Mouse (Mus musculus) 3134 (cell line): Measurements from ENCODE around the gene Gh.
"Not testable (repeated sequence)": the region's sequence is repeated elsewhere in the genome, so short reads cannot be mapped to it uniquely, and the experiment has no call there.

Experiments
- DNase-seq: peaks from one replicate; pipeline ENCODE4 v3.0.0-alpha.2; 2011; ENCODE audit warnings: low spot score; ENCODE audit not compliant: insufficient read length; ENCODE audit errors: extremely low read depth

The Gh gene

GRCm38 (mm10) chr11:106301765-106302164 is at the start of gene Gh:
Gh (minus strand) TSS chr11:106301865.
- no peak for DNase-seq

GRCm38 (mm10) chr11:106351253-106351652 is 49.6 kb upstream of the Gh start:
- no peak for DNase-seq

GRCm38 (mm10) chr11:106350853-106351252 is 49.2 kb upstream of the Gh start:
- DNase-seq, result peak; percentile 55

- no peak for DNase-seq
Observed at GRCm38 (mm10) chr11:106349772-106350171, 48.1 kb upstream of the Gh start.

- no peak for DNase-seq
Observed at GRCm38 (mm10) chr11:106344910-106345309, 43.2 kb upstream of the Gh start.

GRCm38 (mm10) chr11:106340990-106341520 is 39.4 kb upstream of the Gh start:
- no peak for DNase-seq

- not testable (repeated sequence) for DNase-seq
Observed at GRCm38 (mm10) chr11:106339323-106339722, 37.7 kb upstream of the Gh start.

GRCm38 (mm10) chr11:106338870-106339269 is 37.2 kb upstream of the Gh start:
- no peak for DNase-seq

GRCm38 (mm10) chr11:106338029-106338428 is 36.4 kb upstream of the Gh start:
- DNase-seq, result no peak

GRCm38 (mm10) chr11:106334066-106334465 is 32.4 kb upstream of the Gh start:
- DNase-seq, result no peak

GRCm38 (mm10) chr11:106332458-106332857 is 30.8 kb upstream of the Gh start:
- DNase-seq, result no peak

- no peak for DNase-seq
Observed at GRCm38 (mm10) chr11:106329682-106330081, 28.0 kb upstream of the Gh start.

GRCm38 (mm10) chr11:106329128-106329527 is 27.5 kb upstream of the Gh start:
- DNase-seq, result no peak

GRCm38 (mm10) chr11:106328521-106328920 is 26.9 kb upstream of the Gh start:
- no peak for DNase-seq

GRCm38 (mm10) chr11:106326475-106326874 is 24.8 kb upstream of the Gh start:
- DNase-seq, result no peak

GRCm38 (mm10) chr11:106325566-106326206 is 24.0 kb upstream of the Gh start:
- no peak for DNase-seq

GRCm38 (mm10) chr11:106324858-106325257 is 23.2 kb upstream of the Gh start:
- no peak for DNase-seq

- no peak for DNase-seq
Observed at GRCm38 (mm10) chr11:106318406-106319366, 17.0 kb upstream of the Gh start.

GRCm38 (mm10) chr11:106317801-106318200 is 16.1 kb upstream of the Gh start:
- no peak for DNase-seq

GRCm38 (mm10) chr11:106316416-106316815 is 14.8 kb upstream of the Gh start:
- DNase-seq, result no peak

- no peak for DNase-seq
Observed at GRCm38 (mm10) chr11:106314333-106314812, 12.7 kb upstream of the Gh start, which contains the start of gene Cd79b. Cd79b (minus strand) TSS chr11:106314762.
